Mouse (Mus musculus) lung, embryonic 14.5 days (tissue): ENCODE measurements around the gene Tceal1. TPM values are rescaled to one million over a fixed set of nuclear protein-coding genes. Genes with fewer than 3 reads are reported as not detected.
A peak's percentile ranks its signal among the peaks of the same experiment; 100 is the strongest.
"Not testable (repeated sequence)": the region's sequence is repeated elsewhere in the genome, so short reads cannot be mapped to it uniquely, and the experiment has no call there.

ENCODE experiments used
- ATAC-seq: fragments of 200-750 bp; cut with Nextera tagmentation; 2 replicates; pipeline ENCODE4 v1.8.0; 2017; ENCODE audit warnings: mild to moderate bottlenecking, moderate TSS enrichment, moderate library complexity; ENCODE audit not compliant: insufficient read depth
- DNase-seq: peaks from one replicate; pipeline ENCODE4 v3.0.0-alpha.2; 2015
- H3K27ac ChIP-seq: fragments of 300-500 bp; sonication (generic); 2 replicates; pipeline ENCODE4 v1.5.1; 2014; ENCODE audit warnings: low read depth, mild to moderate bottlenecking, moderate library complexity
- H3K27me3 ChIP-seq: fragments of 300-500 bp; sonication (generic); 2 replicates; pipeline ENCODE4 v1.6.1; 2014; ENCODE audit warnings: low read length, control low read depth; ENCODE audit not compliant: insufficient read depth
- H3K36me3 ChIP-seq: fragments of 300-500 bp; sonication (generic); 2 replicates; pipeline ENCODE4 v1.6.1; 2014; ENCODE audit warnings: control low read depth; ENCODE audit not compliant: insufficient read depth
- H3K4me1 ChIP-seq: fragments of 300-500 bp; sonication (generic); 2 replicates; pipeline ENCODE4 v1.6.1; 2014; ENCODE audit warnings: antibody characterized with exemption, control low read depth; ENCODE audit not compliant: insufficient read depth
- H3K4me2 ChIP-seq: fragments of 300-500 bp; sonication (generic); 2 replicates; pipeline ENCODE4 v1.6.1; 2014; ENCODE audit warnings: mild to moderate bottlenecking
- H3K4me3 ChIP-seq: fragments of 300-500 bp; sonication (generic); 2 replicates; pipeline ENCODE4 v1.5.1; 2014; ENCODE audit warnings: low read depth, low read length
- H3K9ac ChIP-seq: fragments of 300-500 bp; sonication (generic); 2 replicates; pipeline ENCODE4 v1.6.1; 2014
- H3K9me3 ChIP-seq: fragments of 300-500 bp; sonication (generic); 2 replicates; pipeline ENCODE4 v1.6.1; 2016; ENCODE audit warnings: low read depth, low read length, control low read depth
- CTCF ChIP-seq: IDR thresholded peaks from 2 replicates; pipeline ENCODE4 v1.5.1; 2016; ENCODE audit warnings: antibody characterized with exemption, low read depth
- WGBS: fragments of 180-500 bp; shearing (Covaris S2); extraction: QIAGEN DNeasy Blood & Tissue Kit; methylation state at CpG from one replicate; pipeline ENCODE4 v1.1.7; 2014; 5-methylcytosine and 5-hydroxymethylcytosine counted together
- polyA plus RNA-seq: library from polyadenylated mRNA; unstranded; fragments of >200 nt; fragmentation: Nextera tagmentation; extraction: Ambion mirVana; gene quantifications from 2 replicates; pipeline ENCODE4 v1.2.1, GENCODE M21; 2014

Tceal1 gene
- polyA plus RNA-seq = 10.3 and 10.4 TPM in 2 replicates

- no peaks in the 10 kb centered on the region for H3K4me1 ChIP-seq
- peak; percentile 96 for ATAC-seq
Observed at GRCm38 (mm10) chrX:136707446-136708167, at the start of gene Tceal1. Gene Tceal1 (plus strand): TSS chrX:136707982.

DNA sequence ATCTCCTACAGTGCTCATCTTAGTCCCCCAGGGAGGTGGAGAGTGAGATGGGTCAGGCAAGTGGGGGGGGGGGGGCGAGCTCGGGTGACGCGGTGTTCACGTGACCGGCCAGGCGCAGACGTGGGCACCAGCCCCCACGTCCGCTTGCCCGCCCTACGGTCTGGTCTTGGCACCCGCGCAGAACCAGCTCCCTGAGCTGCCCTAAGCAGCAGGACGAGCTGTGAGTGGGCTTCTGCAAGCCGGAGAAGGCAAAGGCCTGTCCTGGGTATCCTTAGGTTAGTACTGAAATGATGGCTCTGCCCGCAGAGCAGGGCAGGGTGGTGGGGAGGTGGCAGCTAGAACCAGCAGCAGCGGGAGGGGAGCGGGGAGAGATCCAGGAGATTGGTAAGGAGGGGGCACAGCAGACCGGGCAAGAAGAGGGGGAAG, 41.5 kb upstream of the Tceal1 start:
- Histone ChIP-seq H3K9ac (peak overlapping the region; percentile 40), H3K36me3 (no peaks in the 10 kb centered on the region), H3K9me3 (no peaks in the 10 kb centered on the region), H3K4me3 (peak overlapping the region; percentile 42), H3K27me3 (0 out of 2 replicates have a peak, but pooled peaks cover 3% of the 10 kb centered on the region), H3K4me1 (no peaks in the 10 kb centered on the region), H3K4me2 (peak overlapping the region; percentile 64), H3K27ac (no peak overlapping the region)
- 18% methylated on average over 12 of the region's 20 CpGs for WGBS
- TF ChIP-seq CTCF = no peak
- DNase-seq (peak; percentile 12), ATAC-seq (peak; percentile 80)

More at GRCm38 (mm10) chrX:136707446-136708167, at the start of gene Tceal1:
- H3K4me3 ChIP-seq = peak within 1 kb of the TSS; percentile 47
- 11% methylated on average over 15 of the region's 15 CpGs for WGBS
- peak within 1 kb of the TSS; percentile 65 for H3K9ac ChIP-seq
- no peak for TF ChIP-seq CTCF
- H3K36me3 ChIP-seq = no peaks in the 10 kb centered on the region
- peak within 1 kb of the TSS; percentile 62 for H3K4me2 ChIP-seq
- peak; percentile 81 for DNase-seq
- no peaks in the 10 kb centered on the region for H3K9me3 ChIP-seq
- H3K27me3 ChIP-seq = no peaks in the 10 kb centered on the region
- H3K27ac ChIP-seq = peak within 1 kb of the TSS; percentile 65

- H3K27ac ChIP-seq = not testable (repeated sequence)
Observed at GRCm38 (mm10) chrX:136666762-136667464, 40.9 kb upstream of the Tceal1 start.

DNA sequence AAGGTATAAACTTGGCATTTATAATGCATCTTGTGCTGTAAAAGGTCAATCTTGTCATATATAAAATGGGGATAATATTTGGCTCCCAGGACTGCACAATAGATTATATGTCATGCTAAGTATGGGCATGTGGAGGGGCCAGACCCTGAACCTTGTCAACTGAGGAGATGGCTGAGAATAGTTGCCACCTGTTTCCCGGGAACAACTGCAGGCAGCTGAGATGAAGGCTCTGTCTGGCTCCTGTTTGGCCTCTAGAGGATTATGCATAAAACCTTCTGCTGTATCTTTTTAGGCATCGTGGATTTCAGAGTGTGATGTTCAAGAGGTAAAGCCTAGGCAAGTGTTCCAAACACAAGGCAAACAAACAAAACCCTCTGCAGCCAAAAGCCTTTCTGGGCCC, 39.0 kb upstream of the Tceal1 start:
- H3K9ac ChIP-seq = no peak overlapping the region
- no peak for ATAC-seq
- no peak overlapping the region for H3K27ac ChIP-seq
- TF ChIP-seq CTCF = no peak
- no peak overlapping the region for H3K4me3 ChIP-seq
- H3K27me3 ChIP-seq = 0 out of 2 replicates have a peak, but pooled peaks cover 3% of the 10 kb centered on the region
- no peaks in the 10 kb centered on the region for H3K36me3 ChIP-seq
- no peaks in the 10 kb centered on the region for H3K9me3 ChIP-seq
- H3K4me2 ChIP-seq = no peak overlapping the region
- WGBS = 50% methylated on average over 2 of the region's 2 CpGs
- H3K4me1 ChIP-seq = no peaks in the 10 kb centered on the region
- DNase-seq = no peak

More at GRCm38 (mm10) chrX:136666762-136667464, 40.9 kb upstream of the Tceal1 start:
- H3K9ac ChIP-seq = peak overlapping the region; percentile 40; the same call in 1 of the 2 replicates
- not testable (repeated sequence) for H3K27me3 ChIP-seq, H3K9me3 ChIP-seq, H3K36me3 ChIP-seq, H3K4me1 ChIP-seq
- 10% methylated on average over 23 of the region's 24 CpGs for WGBS
- DNase-seq (peak; percentile 11), ATAC-seq (peak; percentile 74)
- peak overlapping the region; percentile 42 for H3K4me3 ChIP-seq
- H3K4me2 ChIP-seq = peak overlapping the region; percentile 64

- no peaks in the 10 kb centered on the region for H3K36me3 ChIP-seq
- no peaks in the 10 kb centered on the region for H3K9me3 ChIP-seq
- no peak overlapping the region for H3K4me2 ChIP-seq
- no peak for TF ChIP-seq CTCF
- DNase-seq (no peak), ATAC-seq (no peak)
- 40% methylated on average over 3 of the region's 3 CpGs for WGBS
- no peaks in the 10 kb centered on the region for H3K27me3 ChIP-seq
- no peak overlapping the region for H3K4me3 ChIP-seq
- H3K9ac ChIP-seq = no peak overlapping the region
- H3K27ac ChIP-seq = no peak overlapping the region
- H3K4me1 ChIP-seq = no peaks in the 10 kb centered on the region
Observed at GRCm38 (mm10) chrX:136680989-136681388, 26.8 kb upstream of the Tceal1 start.

DNA sequence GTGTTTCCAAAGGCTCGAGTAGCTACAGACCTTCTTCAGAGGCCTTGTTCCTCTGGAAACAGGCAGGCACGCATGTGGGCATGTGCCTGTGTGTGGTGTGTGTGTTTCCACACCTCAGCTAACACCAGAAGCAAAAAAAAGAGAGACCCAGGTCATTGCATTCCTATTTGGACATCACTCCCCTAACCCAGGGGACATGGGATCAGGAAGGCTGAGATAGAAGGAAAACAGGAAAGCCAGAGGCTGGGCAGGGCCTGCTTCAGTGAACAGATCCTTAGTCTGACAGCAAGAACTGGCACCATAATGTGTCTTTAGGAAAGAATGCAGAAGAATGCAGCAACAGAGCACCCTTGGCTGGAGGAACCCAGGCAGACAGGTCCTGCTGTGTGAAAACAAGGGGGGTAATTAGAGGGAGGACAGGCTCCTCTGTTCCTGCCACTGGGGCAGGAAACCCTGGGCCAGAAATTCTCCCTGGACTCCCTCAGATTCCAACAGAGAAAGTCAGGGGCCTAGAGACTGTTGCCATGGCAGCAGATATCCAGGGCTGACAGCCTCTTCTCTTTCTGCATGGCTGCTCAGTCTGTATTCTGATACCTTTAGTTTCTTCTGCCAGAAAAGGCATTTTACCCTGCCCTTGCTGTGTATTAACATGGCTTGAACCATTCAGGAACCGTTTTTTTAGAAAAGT, 16.0 kb upstream of the Tceal1 start:
- H3K4me2 ChIP-seq, ATAC-seq, H3K4me1 ChIP-seq, H3K27ac ChIP-seq, H3K36me3 ChIP-seq, H3K9ac ChIP-seq, H3K9me3 ChIP-seq, H3K27me3 ChIP-seq, H3K4me3 ChIP-seq, DNase-seq: not testable (repeated sequence)
- 31% methylated on average over 3 of the region's 3 CpGs for WGBS

DNA sequence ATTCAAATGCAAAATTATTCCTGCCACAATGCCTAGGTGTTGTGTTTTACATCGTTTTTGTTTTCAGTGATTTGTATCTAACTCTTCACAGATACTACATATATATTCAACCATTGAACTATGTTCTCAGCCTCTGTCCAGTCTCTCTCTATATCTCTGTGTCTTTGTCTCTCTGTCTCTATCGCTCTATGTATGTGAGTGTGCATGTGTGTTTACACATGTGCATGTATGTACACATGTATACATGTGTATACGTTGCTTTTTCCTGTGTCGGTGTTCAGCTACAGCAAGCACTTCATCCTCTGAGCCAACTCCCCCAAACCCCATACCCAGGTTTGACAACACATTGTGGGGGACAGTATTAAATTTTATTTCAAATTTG, 15.5 kb upstream of the Tceal1 start:
- Histone ChIP-seq H3K27ac (no peak overlapping the region), H3K4me2 (no peak overlapping the region), H3K36me3 (no peaks in the 10 kb centered on the region), H3K9ac (no peak overlapping the region), H3K27me3 (no peaks in the 10 kb centered on the region), H3K9me3 (no peaks in the 10 kb centered on the region), H3K4me1 (no peaks in the 10 kb centered on the region), H3K4me3 (no peak overlapping the region)
- no peak for ATAC-seq
- no peak for DNase-seq
- 83% methylated on average over 4 of the region's 4 CpGs for WGBS
- no peak for TF ChIP-seq CTCF
